Mouse (Mus musculus): ENCODE results near the gene Sugp1. TPM values are rescaled to one million over a fixed set of nuclear protein-coding genes. Genes with fewer than 3 reads are reported as not detected.

Gene Sugp1
- polyA plus RNA-seq, 1 experiment from 2014 or later: 24.3 TPM

Small RNA genes within 50 kb of the gene (microRNA-seq; reads per million reads assigned to microRNA genes)
- gene Mir7066: not detected

Other genes starting within 250 kb of the Sugp1 start
- gene Gmip, start 234.1 kb upstream of the Sugp1 start, polyA plus RNA-seq (2014; fragmentation: Nextera tagmentation; extraction: Ambion mirVana): 6.2 and 7.3 TPM in 2 replicates
- gene Lpar2, start 220.4 kb upstream of the Sugp1 start, polyA plus RNA-seq (2014; fragmentation: Nextera tagmentation; extraction: Ambion mirVana): 0.19 and 0.24 TPM in 2 replicates
- gene Pbx4, start 210.3 kb upstream of the Sugp1 start, polyA plus RNA-seq (2014; fragmentation: Nextera tagmentation; extraction: Ambion mirVana): 3.2 and 5.0 TPM in 2 replicates
- gene Cilp2, start 155.1 kb upstream of the Sugp1 start, polyA plus RNA-seq (2014; fragmentation: Nextera tagmentation; extraction: Ambion mirVana): 0.30 and 0.42 TPM in 2 replicates
- 1.5 and 1.8 TPM in 2 replicates for gene Tssk6, start 140.6 kb upstream of the Sugp1 start, polyA plus RNA-seq (2014; fragmentation: Nextera tagmentation; extraction: Ambion mirVana)
- gene Ndufa13, start 140.3 kb upstream of the Sugp1 start, polyA plus RNA-seq (2014; fragmentation: Nextera tagmentation; extraction: Ambion mirVana): 409 and 446 TPM in 2 replicates
- gene Yjefn3, start 140.1 kb upstream of the Sugp1 start, polyA plus RNA-seq (2014; fragmentation: Nextera tagmentation; extraction: Ambion mirVana): 5.6 and 8.4 TPM in 2 replicates
- gene Gatad2a, start 46.4 kb upstream of the Sugp1 start, polyA plus RNA-seq (2014; fragmentation: Nextera tagmentation; extraction: Ambion mirVana): 52.2 and 53.3 TPM in 2 replicates
- gene Mau2, start 79 bp upstream of the Sugp1 start, polyA plus RNA-seq (2014; fragmentation: Nextera tagmentation; extraction: Ambion mirVana): 40.5 and 42.2 TPM in 2 replicates
- gene Tm6sf2, start 30.1 kb downstream of the Sugp1 start, polyA plus RNA-seq (2014; fragmentation: Nextera tagmentation; extraction: Ambion mirVana): 0.50 and 2.0 TPM in 2 replicates
- gene Hapln4, start 40.6 kb downstream of the Sugp1 start, polyA plus RNA-seq (2014; fragmentation: Nextera tagmentation; extraction: Ambion mirVana): 0.19 TPM in 1 of 2 replicates, not detected in the other
- gene Ncan, start 78.1 kb downstream of the Sugp1 start, polyA plus RNA-seq (2014; fragmentation: Nextera tagmentation; extraction: Ambion mirVana): 0.26 and 0.34 TPM in 2 replicates
- 23.0 and 26.2 TPM in 2 replicates for gene Nr2c2ap, start 88.5 kb downstream of the Sugp1 start, polyA plus RNA-seq (2014; fragmentation: Nextera tagmentation; extraction: Ambion mirVana)
- gene Rfxank, start 96.3 kb downstream of the Sugp1 start, polyA plus RNA-seq (2014; fragmentation: Nextera tagmentation; extraction: Ambion mirVana): 18.1 and 21.0 TPM in 2 replicates
- 46.7 and 50.3 TPM in 2 replicates for gene Borcs8, start 96.7 kb downstream of the Sugp1 start, polyA plus RNA-seq (2014; fragmentation: Nextera tagmentation; extraction: Ambion mirVana)
- 0.22 TPM in 1 of 2 replicates, not detected in the other for gene Mef2b, start 96.9 kb downstream of the Sugp1 start, polyA plus RNA-seq (2014; fragmentation: Nextera tagmentation; extraction: Ambion mirVana)
- gene Tmem161a, start 129.5 kb downstream of the Sugp1 start, polyA plus RNA-seq (2014; fragmentation: Nextera tagmentation; extraction: Ambion mirVana): 73.0 and 77.4 TPM in 2 replicates
- gene Slc25a42, start 169.5 kb downstream of the Sugp1 start, polyA plus RNA-seq (2014; fragmentation: Nextera tagmentation; extraction: Ambion mirVana): 5.8 and 7.1 TPM in 2 replicates
- gene Sugp2, start 191.4 kb downstream of the Sugp1 start, polyA plus RNA-seq (2014; fragmentation: Nextera tagmentation; extraction: Ambion mirVana): 23.1 and 29.1 TPM in 2 replicates
- gene Armc6, start 191.7 kb downstream of the Sugp1 start, polyA plus RNA-seq (2014; fragmentation: Nextera tagmentation; extraction: Ambion mirVana): 12.1 and 16.5 TPM in 2 replicates
- gene Homer3, start 240.0 kb downstream of the Sugp1 start, polyA plus RNA-seq (2014; fragmentation: Nextera tagmentation; extraction: Ambion mirVana): 22.2 and 25.0 TPM in 2 replicates